Comparison of ENCODE assay signal across 9 mouse cellular contexts in genomic region chr11:97817379-97817778, GRCm38 (mm10). TPM values are rescaled to one million over a fixed set of nuclear protein-coding genes. Genes with fewer than 3 reads are reported as not detected.
DNase-seq lines count a peak whose midpoint lies in the region.
"Had no signal": no experiment of that assay in that cellular context is flagged by ENCODE, and none has a peak within 500 bp of the region (broad histone marks: within the 10 kb centered on the region; RNA-seq: fewer than 3 reads in every experiment).

No protein-coding gene starts in this region.

- DNase-seq in adrenal gland, postnatal 10 days = peak; percentile 68
- no peak for DNase-seq in adrenal gland, postnatal 4 days (ENCODE audit: low spot score in 2 of 2)
- peak; percentile 66 for DNase-seq in ovary, adult 18-20 months (ENCODE audit: low spot score)
- no peak for DNase-seq in ovary, postnatal 14 days (ENCODE audit: low spot score)
- DNase-seq in kidney, postnatal 14 days = peak; percentile 78
- peak; percentile 69 for DNase-seq in yolk sac, embryonic 10.5 days (ENCODE audit: low spot score)
- DNase-seq in thymus, adult 18-20 months = no peak
- DNase-seq in urinary bladder, postnatal 4 days (ENCODE audit: low spot score in 2 of 2) = no peak
- DNase-seq: right cerebral cortex, postnatal 4 days had no signal

RNA-seq across cellular contexts. Expression of gene Lasp1, which starts 18.6 kb away (rescaled TPM):
- total RNA-seq in adrenal gland, postnatal 10 days (2021) = 100 to 1,000 TPM; 107 to 122 TPM
- 100 to 1,000 TPM; 184 to 192 TPM for total RNA-seq in adrenal gland, postnatal 4 days (2021)

RNA-seq across cellular contexts. Expression of gene B230217C12Rik, which starts 23.2 kb away (rescaled TPM):
- 1 to 10 TPM; 2.0 to 3.1 TPM for total RNA-seq in adrenal gland, postnatal 10 days (2021)
- 1 to 10 TPM; 6.6 to 6.7 TPM for total RNA-seq in adrenal gland, postnatal 4 days (2021)

RNA-seq across cellular contexts. Expression of gene Rpl23, which starts 35.1 kb away (rescaled TPM):
- 100 to 1,000 TPM; 958 to 975 TPM for total RNA-seq in adrenal gland, postnatal 10 days (2021)
- 1,000 to 10,000 TPM; 1,280 to 1,304 TPM for total RNA-seq in adrenal gland, postnatal 4 days (2021)

RNA-seq across cellular contexts. Expression of gene 1700001P01Rik, which starts 41.7 kb away (rescaled TPM):
- under 1 TPM in 1 of 2 experiments, not detected in 1; 0.51 TPM for total RNA-seq in adrenal gland, postnatal 10 days (2021)
- under 1 TPM in 1 of 2 experiments, not detected in 1; 0.87 TPM for total RNA-seq in adrenal gland, postnatal 4 days (2021)

RNA-seq across cellular contexts. Expression of gene Cwc25, which starts 51.0 kb away (rescaled TPM):
- 10 to 100 TPM; 19.9 to 20.0 TPM for total RNA-seq in adrenal gland, postnatal 10 days (2021)
- 10 to 100 TPM; 23.0 to 24.5 TPM for total RNA-seq in adrenal gland, postnatal 4 days (2021)

Comparison
In these comparisons a context has a peak if more than half of its experiments do, and no peak if none do; other contexts are left out.
1. DNase-seq: peak in adrenal gland, postnatal 10 days (single experiment), ovary, adult 18-20 months (single experiment), kidney, postnatal 14 days (single experiment) and yolk sac, embryonic 10.5 days (single experiment); none in adrenal gland, postnatal 4 days (0 of 2), ovary, postnatal 14 days (single experiment), thymus, adult 18-20 months (0 of 2) and urinary bladder, postnatal 4 days (0 of 2).